Mouse (Mus musculus) liver, adult 2 months (tissue): ENCODE data around the gene Cort. TPM values are rescaled to one million over a fixed set of nuclear protein-coding genes. Genes with fewer than 3 reads are reported as not detected.

Experiments
- DNase-seq: peaks from one replicate; pipeline ENCODE4 v3.0.0-alpha.2; 2011; ENCODE audit warnings: low read depth, low spot score; ENCODE audit errors: extremely low read depth
- H3K27ac ChIP-seq: fragments of 200-500 bp; replicated peaks from 2 replicates; pipeline ENCODE4 v1.5.1; 2012; ENCODE audit warnings: low read depth, mild to moderate bottlenecking, control low read depth, inconsistent platforms, low read length; ENCODE audit not compliant: insufficient read depth
- H3K27me3 ChIP-seq: fragments of 200-500 bp; 2 replicates; pipeline ENCODE4 v1.6.1; 2012; ENCODE audit warnings: mild to moderate bottlenecking, moderate library complexity, low read length, inconsistent platforms; ENCODE audit not compliant: control insufficient read depth, insufficient read depth
- H3K36me3 ChIP-seq: fragments of 200-500 bp; 2 replicates; pipeline ENCODE4 v1.6.1; 2012; ENCODE audit warnings: low read length, inconsistent platforms; ENCODE audit not compliant: control insufficient read depth, insufficient read depth
- H3K4me1 ChIP-seq: fragments of 200-500 bp; 2 replicates; pipeline ENCODE4 v1.6.1; 2011; ENCODE audit warnings: low read length; ENCODE audit not compliant: control insufficient read depth, insufficient read depth
- H3K4me3 ChIP-seq: fragments of 200-500 bp; 2 replicates; pipeline ENCODE4 v1.5.1; 2011; ENCODE audit warnings: low read depth, mild to moderate bottlenecking, control low read depth, low read length, moderate library complexity; ENCODE audit not compliant: insufficient read depth
- H3K79me2 ChIP-seq: fragments of 200-500 bp; 2 replicates; pipeline ENCODE4 v1.6.1; 2012; ENCODE audit warnings: inconsistent platforms, mild to moderate bottlenecking, low read length, moderate library complexity; ENCODE audit not compliant: control insufficient read depth, insufficient read depth
- H3K9ac ChIP-seq: fragments of 200-500 bp; 2 replicates; pipeline ENCODE4 v1.6.1; 2012; ENCODE audit warnings: low read depth, mild to moderate bottlenecking, control low read depth, inconsistent platforms, low read length
- CTCF ChIP-seq: fragments of 200-500 bp; IDR thresholded peaks from 2 replicates; pipeline ENCODE4 v1.5.1; 2011; ENCODE audit warnings: low read depth, low read length, control low read depth
- POLR2A ChIP-seq: fragments of 200-500 bp; IDR thresholded peaks from 2 replicates; pipeline ENCODE4 v1.6.1; 2011; ENCODE audit warnings: low read length, control low read depth; ENCODE audit not compliant: insufficient read depth; ENCODE audit errors: extremely low read depth
- WGBS: fragments of 180-500 bp; shearing (Covaris S2); methylation state at CpG from one replicate; pipeline ENCODE4 v1.1.7; 2018; 5-methylcytosine and 5-hydroxymethylcytosine counted together
- polyA plus RNA-seq: library from polyadenylated mRNA; depleted of rRNA; stranded (reverse); fragments of >200 nt; gene quantifications from 2 replicates; pipeline ENCODE4 v1.2.3, GENCODE M21; 2012
- total RNA-seq: library from RNA; depleted of rRNA; stranded (reverse); fragments of >200 nt; gene quantifications from 2 replicates; pipeline ENCODE4 v1.2.3, GENCODE M21; 2014

The Cort gene
- total and polyA plus RNA-seq, 2 experiments, result not detected

DNA sequence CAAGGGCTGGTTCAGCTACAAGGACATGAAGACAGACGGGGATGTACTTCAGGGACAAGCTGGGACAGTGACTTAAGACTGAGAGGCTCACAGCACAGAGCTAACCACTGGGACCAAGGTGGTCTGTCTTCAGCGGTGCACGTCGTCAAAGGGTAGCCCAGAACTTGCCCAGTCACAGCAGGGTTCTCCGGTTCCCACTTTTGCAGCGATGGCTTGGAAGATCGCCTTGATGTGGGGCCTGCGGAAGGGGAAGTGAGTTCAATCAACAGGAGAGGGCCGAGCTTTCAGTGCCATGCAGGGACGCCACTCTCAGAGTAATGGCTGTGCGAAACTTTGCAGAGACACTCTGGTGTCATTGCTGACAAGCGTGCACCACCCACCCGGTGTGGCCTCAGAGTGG lies 33.3 kb upstream of the Cort start:
- Histone ChIP-seq H3K9ac (no peak overlapping the region), H3K79me2 (no peaks in the 10 kb centered on the region), H3K27ac (no peak overlapping the region), H3K4me1 (no peaks in the 10 kb centered on the region), H3K27me3 (no peaks in the 10 kb centered on the region), H3K4me3 (no peak overlapping the region), H3K36me3 (peaks cover 41% of the 10 kb centered on the region)
- DNase-seq, result no peak
- TF ChIP-seq CTCF, result no peak
- no peak for TF ChIP-seq POLR2A
- WGBS, result 91% methylated on average over 13 of the region's 13 CpGs

- Histone ChIP-seq H3K79me2 (no peaks in the 10 kb centered on the region), H3K27me3 (no peaks in the 10 kb centered on the region), H3K4me1 (no peaks in the 10 kb centered on the region), H3K27ac (no peak overlapping the region), H3K9ac (no peak overlapping the region), H3K4me3 (no peak overlapping the region), H3K36me3 (peaks cover 46% of the 10 kb centered on the region)
- no peak for TF ChIP-seq POLR2A
- no peak for TF ChIP-seq CTCF
- no peak for DNase-seq
- 80% methylated on average over 2 of the region's 2 CpGs for WGBS
Observed at GRCm38 (mm10) chr4:149159203-149159602, 32.6 kb upstream of the Cort start.

DNA sequence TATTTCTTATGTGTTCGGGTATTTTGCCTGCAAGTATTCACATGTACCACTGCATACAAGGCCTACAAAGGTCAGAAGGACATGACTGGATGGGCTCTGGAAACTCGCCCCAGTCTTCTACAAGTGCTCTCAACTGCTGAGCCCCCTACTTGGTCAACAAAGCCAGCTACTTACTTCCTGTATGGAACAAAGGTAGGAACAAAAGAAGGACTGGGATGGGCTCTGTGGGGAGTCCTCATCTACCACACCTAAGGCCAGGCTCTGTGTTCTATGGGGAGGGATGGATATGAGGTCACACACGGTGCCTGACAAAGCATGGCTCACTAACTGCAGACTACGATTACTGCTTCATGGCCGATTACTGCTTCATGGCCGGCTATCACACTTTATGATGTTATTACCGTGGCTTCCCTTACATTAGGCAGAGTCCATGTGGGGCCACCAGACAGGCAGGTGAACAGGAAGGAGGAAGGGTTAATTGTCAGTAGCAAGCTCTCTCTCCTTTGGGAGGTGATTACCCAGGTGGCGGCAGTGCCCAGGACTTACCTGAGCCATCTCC lies 30.9 kb upstream of the Cort start:
- H3K4me3 ChIP-seq, result no peak overlapping the region
- H3K27ac ChIP-seq, result no peak overlapping the region
- DNase-seq, result no peak
- WGBS, result 96% methylated on average over 8 of the region's 8 CpGs
- H3K79me2 ChIP-seq, result no peaks in the 10 kb centered on the region
- peaks cover 49% of the 10 kb centered on the region for H3K36me3 ChIP-seq
- H3K27me3 ChIP-seq, result no peaks in the 10 kb centered on the region
- TF ChIP-seq CTCF, result no peak
- TF ChIP-seq POLR2A, result no peak
- no peak overlapping the region for H3K9ac ChIP-seq
- no peaks in the 10 kb centered on the region for H3K4me1 ChIP-seq

DNA sequence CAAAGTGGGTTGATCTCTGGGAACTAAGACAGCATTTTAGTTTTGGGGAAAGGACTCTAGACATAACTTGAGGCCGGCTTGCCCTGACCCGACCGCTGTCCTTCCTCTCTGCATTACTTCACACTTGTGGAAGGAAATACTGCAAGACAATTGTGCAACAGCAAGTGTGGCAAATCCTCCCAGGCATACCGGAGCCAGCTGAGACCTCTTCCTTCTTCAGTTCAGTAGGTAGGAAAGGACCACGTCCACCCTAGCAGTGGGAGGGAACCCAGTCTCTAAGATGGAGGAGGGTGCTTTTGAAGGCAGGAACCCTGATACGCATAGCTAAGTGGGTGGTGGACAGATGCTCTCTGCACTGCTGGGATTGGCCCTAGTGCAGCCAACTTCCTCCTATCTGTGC lies 29.1 kb upstream of the Cort start:
- DNase-seq, result peak; percentile 41
- Histone ChIP-seq H3K9ac (no peak overlapping the region), H3K27ac (no peak overlapping the region), H3K4me3 (no peak overlapping the region), H3K4me1 (0 out of 2 replicates have a peak, but pooled peaks cover 2% of the 10 kb centered on the region), H3K79me2 (no peaks in the 10 kb centered on the region), H3K27me3 (no peaks in the 10 kb centered on the region), H3K36me3 (peaks cover 44% of the 10 kb centered on the region)
- TF ChIP-seq CTCF (no peak), POLR2A (no peak)
- WGBS, result 93% methylated on average over 6 of the region's 6 CpGs

DNA sequence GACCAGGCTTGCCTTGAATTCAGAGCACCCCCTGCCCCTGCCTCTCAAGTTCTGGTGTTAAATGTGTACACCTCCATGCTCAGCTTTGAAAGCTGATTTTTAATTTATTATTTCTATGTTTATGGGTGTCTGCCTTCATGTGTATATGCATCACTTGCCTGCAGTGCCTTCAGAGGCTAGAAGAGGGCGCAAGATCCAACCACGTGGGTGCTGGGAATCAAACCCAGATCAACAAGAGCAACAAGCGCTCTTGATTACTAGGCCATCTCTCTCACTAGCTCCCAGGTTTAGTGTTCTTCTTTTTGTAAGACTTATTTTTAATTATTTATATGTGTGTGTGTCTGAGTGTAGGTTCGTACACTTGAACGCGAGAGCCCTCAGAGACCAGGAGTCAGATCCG lies 28.3 kb upstream of the Cort start:
- Histone ChIP-seq H3K36me3 (peaks cover 43% of the 10 kb centered on the region), H3K27ac (no peak overlapping the region), H3K27me3 (no peaks in the 10 kb centered on the region), H3K4me3 (no peak overlapping the region), H3K79me2 (no peaks in the 10 kb centered on the region), H3K4me1 (peaks cover 9% of the 10 kb centered on the region), H3K9ac (no peak overlapping the region)
- DNase-seq, result no peak
- 97% methylated on average over 7 of the region's 7 CpGs for WGBS
- TF ChIP-seq POLR2A (no peak), CTCF (no peak)

DNA sequence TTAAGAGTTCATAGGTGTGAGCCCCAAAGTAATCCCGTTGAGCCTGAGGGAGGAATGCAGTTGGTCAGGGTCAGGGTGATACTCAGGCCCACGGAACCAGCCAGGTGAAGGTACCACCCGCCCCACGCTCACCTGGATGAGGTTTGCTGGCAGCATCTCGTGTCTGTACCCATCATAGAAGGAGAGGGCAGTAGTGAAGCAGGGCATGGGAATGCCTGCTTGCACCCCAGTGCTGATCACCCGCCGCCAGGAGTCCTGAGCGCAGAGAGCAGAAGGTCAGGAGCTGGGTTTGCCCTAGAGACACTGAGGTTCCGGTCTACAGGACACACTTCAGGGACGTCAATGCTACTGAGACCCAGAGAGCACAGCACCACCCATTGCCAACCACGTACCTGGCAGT lies 24.2 kb upstream of the Cort start:
- WGBS, result 71% methylated on average over 11 of the region's 11 CpGs
- no peak for DNase-seq
- TF ChIP-seq POLR2A, result no peak
- no peak for TF ChIP-seq CTCF
- Histone ChIP-seq H3K36me3 (peaks cover 13% of the 10 kb centered on the region), H3K4me3 (no peak overlapping the region), H3K27ac (no peak overlapping the region; the same call in 1 of the 2 replicates), H3K79me2 (no peaks in the 10 kb centered on the region), H3K27me3 (no peaks in the 10 kb centered on the region), H3K4me1 (peaks cover 22% of the 10 kb centered on the region), H3K9ac (no peak overlapping the region)
